In the genomic region with DNA sequence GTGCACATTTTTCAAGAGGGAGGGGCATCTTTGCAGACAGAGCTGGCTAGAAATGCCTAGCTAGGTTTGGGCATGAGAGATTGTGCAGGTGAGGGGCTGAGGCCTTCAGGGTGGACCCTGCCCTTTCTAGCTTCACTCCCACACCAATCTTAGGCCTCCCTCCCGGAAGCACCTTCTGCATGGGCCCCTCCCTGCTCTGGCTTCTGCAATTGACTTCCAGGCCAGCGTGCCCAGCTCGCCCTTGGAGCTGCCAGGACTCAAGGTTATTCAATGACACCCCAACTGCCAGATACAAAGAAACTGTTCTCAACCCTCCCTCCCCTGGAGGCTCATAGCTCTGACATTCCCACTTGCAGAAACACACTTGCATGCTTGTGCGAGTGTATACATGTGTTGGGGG, we compare ENCODE assay signal across 9 mouse cellular contexts.
DNase-seq lines count a peak whose midpoint lies in the region; ATAC-seq and TF ChIP-seq lines count a peak whose summit lies in the region.
"Had no signal": no experiment of that assay in that cellular context is flagged by ENCODE, and none has a peak within 500 bp of the region (broad histone marks: within the 10 kb centered on the region; RNA-seq: fewer than 3 reads in every experiment).

No protein-coding gene starts in this region.

- H3K4me1 ChIP-seq in hindbrain, embryonic 12.5 days = peaks cover 74% of the 10 kb centered on the region
- peaks cover 20% of the 10 kb centered on the region for H3K4me1 ChIP-seq in hindbrain, embryonic 16.5 days (ENCODE audit: control insufficient read depth, insufficient read depth, low read depth, low read length)
- H3K4me1 ChIP-seq in intestine, postnatal 0 days (replicated peaks; ENCODE audit: control insufficient read depth, insufficient read depth, low read length) = peaks cover 5% of the 10 kb centered on the region; the same call in 1 of the 2 replicates

- WGBS in hindbrain, embryonic 12.5 days = 67% methylated on average over 4 of the region's 4 CpGs
- WGBS in hindbrain, embryonic 16.5 days = 57% methylated on average over 4 of the region's 4 CpGs
- 54% methylated on average over 4 of the region's 4 CpGs for WGBS in intestine, postnatal 0 days

- peak; percentile 78 for DNase-seq in adrenal gland, adult 2 months
- peak; percentile 71 for DNase-seq in adrenal gland, postnatal 14 days
- no peak for DNase-seq in cerebellum, adult 9-10 months
- DNase-seq in layer of hippocampus, adult 9-10 months (ENCODE audit: low spot score) = no peak
- DNase-seq in urinary bladder, postnatal 36 days (ENCODE audit: low spot score in 2 of 2) = no peak
- DNase-seq: thymus, postnatal 14 days had no signal

- H3K9ac ChIP-seq in hindbrain, embryonic 12.5 days = 0 out of 2 replicates have a peak overlapping the region, but pooled peaks have one; percentile 8
- H3K9ac ChIP-seq in hindbrain, embryonic 16.5 days (ENCODE audit: low read depth, low read length) = no peak overlapping the region
- no peak overlapping the region for H3K9ac ChIP-seq in intestine, postnatal 0 days (ENCODE audit: low read depth, low read length)

- no peak for ATAC-seq in hindbrain, embryonic 12.5 days (ENCODE audit: low FRiP score)
- no peak for ATAC-seq in hindbrain, embryonic 16.5 days
- ATAC-seq in intestine, postnatal 0 days = peak; percentile 64

- no peaks in the 10 kb centered on the region; the same call in 1 of the 2 replicates for H3K36me3 ChIP-seq in hindbrain, embryonic 12.5 days
- no peaks in the 10 kb centered on the region for H3K36me3 ChIP-seq in hindbrain, embryonic 16.5 days (ENCODE audit: control insufficient read depth, insufficient read depth, low read length)
- no peaks in the 10 kb centered on the region; the same call in 1 of the 2 replicates for H3K36me3 ChIP-seq in intestine, postnatal 0 days (ENCODE audit: control insufficient read depth, insufficient read depth)

- H3K27ac ChIP-seq in hindbrain, embryonic 12.5 days = peak overlapping the region; percentile 48; the same call in 1 of the 2 replicates
- no peak overlapping the region for H3K27ac ChIP-seq in hindbrain, embryonic 16.5 days (ENCODE audit: low read depth, low read length)
- peak overlapping the region; percentile 41; the same call in 1 of the 2 replicates for H3K27ac ChIP-seq in intestine, postnatal 0 days (ENCODE audit: low read depth, low read length)

- no peak for TF ChIP-seq CTCF in intestine, postnatal 0 days (IDR thresholded peaks at IDR 0.05; ENCODE audit: low read depth)

- 0 out of 2 replicates have a peak, but pooled peaks cover 3% of the 10 kb centered on the region for H3K27me3 ChIP-seq in hindbrain, embryonic 12.5 days
- no peaks in the 10 kb centered on the region for H3K27me3 ChIP-seq in hindbrain, embryonic 16.5 days (replicated peaks; ENCODE audit: control insufficient read depth, insufficient read depth, low read length)
- H3K27me3 ChIP-seq in intestine, postnatal 0 days (replicated peaks; ENCODE audit: control insufficient read depth, insufficient read depth, low read length) = no peaks in the 10 kb centered on the region

- no peak overlapping the region for H3K4me3 ChIP-seq in hindbrain, embryonic 12.5 days
- H3K4me3 ChIP-seq in hindbrain, embryonic 16.5 days (ENCODE audit: low read length) = no peak overlapping the region
- no peak overlapping the region for H3K4me3 ChIP-seq in intestine, postnatal 0 days (ENCODE audit: low read depth, low read length)

- no peaks in the 10 kb centered on the region for H3K9me3 ChIP-seq in hindbrain, embryonic 12.5 days (replicated peaks)
- H3K9me3 ChIP-seq in hindbrain, embryonic 16.5 days (ENCODE audit: control insufficient read depth, low read length) = no peaks in the 10 kb centered on the region
- no peaks in the 10 kb centered on the region for H3K9me3 ChIP-seq in intestine, postnatal 0 days (ENCODE audit: control insufficient read depth)

- no peak overlapping the region for H3K4me2 ChIP-seq in hindbrain, embryonic 12.5 days (replicated peaks)
- no peak overlapping the region for H3K4me2 ChIP-seq in hindbrain, embryonic 16.5 days (ENCODE audit: low read length)
- no peak overlapping the region for H3K4me2 ChIP-seq in intestine, postnatal 0 days (replicated peaks; ENCODE audit: low read depth)

Comparison
In these comparisons a context has a peak if more than half of its experiments do, and no peak if none do; other contexts are left out.
1. DNase-seq: peak in adrenal gland, adult 2 months (single experiment) and adrenal gland, postnatal 14 days (single experiment); none in cerebellum, adult 9-10 months (single experiment), layer of hippocampus, adult 9-10 months (single experiment) and urinary bladder, postnatal 36 days (0 of 2).